Mouse (Mus musculus) E14TG2a.4 (cell line): ENCODE results near the gene Cabcoco1.

Experiments used
- CTCF ChIP-seq: conservative IDR thresholded peaks from 2 replicates; pipeline ENCODE4 v1.5.1; 2014; ENCODE audit warnings: low read length
- NANOG ChIP-seq: IDR thresholded peaks from 2 replicates; pipeline ENCODE4 v1.6.1; 2014; ENCODE audit warnings: borderline replicate concordance, low read length, mixed read lengths
- POU5F1 ChIP-seq: IDR thresholded peaks from 2 replicates; pipeline ENCODE4 v1.6.1; 2014; ENCODE audit warnings: low read length, borderline replicate concordance

- TF ChIP-seq CTCF, result no peak
- no peak for TF ChIP-seq POU5F1
- TF ChIP-seq NANOG, result no peak
These were observed 1.4 kb upstream of the Cabcoco1 start for GRCm38 (mm10) chr10:68543107-68543506.
